Mouse (Mus musculus) heart, adult 2 months (tissue): ENCODE results near the gene 1110032A03Rik. TPM values are rescaled to one million over a fixed set of nuclear protein-coding genes. Genes with fewer than 3 reads are reported as not detected.

Experiments
- DNase-seq, 2 experiments: peaks; one replicate each; pipeline ENCODE4 v3.0.0; 2021
- H3K27ac ChIP-seq: fragments of 200-600 bp; 2 replicates; pipeline ENCODE4 v1.8.1; 2022
- H3K27me3 ChIP-seq: fragments of 200-500 bp; 2 replicates; pipeline ENCODE4 v1.6.1; 2012; ENCODE audit warnings: mild to moderate bottlenecking, low read length, inconsistent platforms, mixed read lengths; ENCODE audit not compliant: control insufficient read depth, insufficient read depth
- H3K36me3 ChIP-seq: fragments of 200-500 bp; 2 replicates; pipeline ENCODE4 v1.6.1; 2012; ENCODE audit warnings: low read length, inconsistent platforms; ENCODE audit not compliant: control insufficient read depth, insufficient read depth
- H3K4me1 ChIP-seq: fragments of 200-500 bp; 2 replicates; pipeline ENCODE4 v1.6.1; 2011; ENCODE audit warnings: low read length; ENCODE audit not compliant: control insufficient read depth, insufficient read depth
- H3K4me3 ChIP-seq: fragments of 200-600 bp; 2 replicates; pipeline ENCODE4 v1.8.1; 2022
- H3K79me2 ChIP-seq: fragments of 200-500 bp; replicated peaks from 2 replicates; pipeline ENCODE4 v1.6.1; 2012; ENCODE audit warnings: mild to moderate bottlenecking, inconsistent platforms, low read length, moderate library complexity, mixed read lengths; ENCODE audit not compliant: control insufficient read depth, insufficient read depth
- H3K9ac ChIP-seq: fragments of 200-500 bp; 2 replicates; pipeline ENCODE4 v1.6.1; 2012; ENCODE audit warnings: low read depth, mild to moderate bottlenecking, control low read depth, inconsistent platforms, low read length, mixed read lengths
- CTCF ChIP-seq: fragments of 200-600 bp; IDR thresholded peaks from 2 replicates; pipeline ENCODE4 v1.8.1; 2022; ENCODE audit warnings: antibody characterized with exemption, mild to moderate bottlenecking, moderate library complexity
- EP300 ChIP-seq: fragments of 200-500 bp; IDR thresholded peaks from 2 replicates; pipeline ENCODE4 v1.6.1; 2011; ENCODE audit warnings: low read depth, low read length, control low read depth; ENCODE audit not compliant: insufficient read depth
- POLR2A ChIP-seq: fragments of 200-500 bp; IDR thresholded peaks from 2 replicates; pipeline ENCODE4 v1.6.1; 2011; ENCODE audit warnings: mild to moderate bottlenecking, low read depth, low read length, control low read depth; ENCODE audit not compliant: insufficient read depth
- WGBS: fragments of 180-500 bp; shearing (Covaris S2); methylation state at CpG from one replicate; pipeline ENCODE4 v1.1.7; 2018; 5-methylcytosine and 5-hydroxymethylcytosine counted together
- intact Hi-C: fragments of 180-260 bp; cut with DNase I; formaldehyde crosslinking; loops from one replicate; pipeline ENCODE4 v1.15.1; 2025
- polyA plus RNA-seq: library from polyadenylated mRNA; depleted of rRNA; stranded (reverse); fragments of >200 nt; gene quantifications from 2 replicates; pipeline ENCODE4 v1.2.3, GENCODE M21; 2012
- total RNA-seq, 2 experiments: library from RNA; stranded (reverse); gene quantifications; 2 replicates each; pipeline ENCODE4 v1.2.3; 2021

1110032A03Rik gene
- total and polyA plus RNA-seq, 3 experiments: 11.8 to 34.5 (median 12.1) TPM

GRCm38 (mm10) chr9:50725921-50726590 is 49.3 kb downstream of the 1110032A03Rik start:
- no peaks in the 10 kb centered on the region for H3K79me2 ChIP-seq
- H3K27ac ChIP-seq: peak overlapping the region; percentile 41
- no peaks in the 10 kb centered on the region for H3K27me3 ChIP-seq
- no peak overlapping the region for H3K9ac ChIP-seq
- intact Hi-C loops: no loop called here
- WGBS: 38% methylated on average over 8 of the region's 8 CpGs
- no peak overlapping the region for H3K4me3 ChIP-seq
- H3K36me3 ChIP-seq: 0 out of 2 replicates have a peak, but pooled peaks cover 2% of the 10 kb centered on the region
- no peak for DNase-seq
- H3K4me1 ChIP-seq: peaks cover 6% of the 10 kb centered on the region
- TF ChIP-seq CTCF (no peak), POLR2A (no peak), EP300 (no peak)

DNA sequence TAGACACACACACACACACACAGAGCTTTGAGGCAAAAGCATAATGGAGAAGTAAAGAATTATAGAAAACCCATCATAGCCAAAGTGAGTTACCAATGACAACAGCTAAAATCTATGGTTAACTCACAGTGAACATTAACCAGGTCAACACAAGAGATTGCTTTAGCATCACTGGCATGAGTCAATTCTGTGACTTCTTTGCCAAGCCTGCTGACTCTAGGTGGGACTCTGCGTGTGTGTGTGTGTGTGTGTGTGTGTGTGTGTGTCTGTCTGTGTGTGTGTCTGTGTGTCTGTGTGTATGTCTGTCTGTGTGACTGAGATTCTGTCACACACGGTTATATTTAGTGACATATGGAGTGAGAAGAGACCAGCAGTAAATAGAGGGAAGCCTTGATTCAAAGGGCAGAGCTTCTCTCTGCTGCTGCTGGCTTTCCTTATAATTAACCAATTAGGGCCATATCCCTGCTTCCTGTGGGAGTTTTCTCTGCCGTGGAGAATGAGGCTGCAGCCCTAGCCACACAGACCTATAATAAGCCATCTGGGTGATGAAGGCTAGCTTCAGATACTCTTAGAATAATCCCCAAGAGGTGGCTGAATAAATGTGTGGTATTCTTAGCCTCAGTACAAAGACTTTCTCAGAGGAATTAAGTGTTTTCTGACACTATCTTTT is 50.5 kb downstream of the 1110032A03Rik start:
- TF ChIP-seq POLR2A: no peak
- TF ChIP-seq EP300: no peak
- TF ChIP-seq CTCF: no peak
- no peaks in the 10 kb centered on the region for H3K79me2 ChIP-seq
- no peak overlapping the region for H3K4me3 ChIP-seq
- H3K27me3 ChIP-seq: no peaks in the 10 kb centered on the region
- H3K36me3 ChIP-seq: 0 out of 2 replicates have a peak, but pooled peaks cover 2% of the 10 kb centered on the region
- no peak for DNase-seq
- no peak overlapping the region for H3K9ac ChIP-seq
- peak overlapping the region; percentile 26 for H3K27ac ChIP-seq
- H3K4me1 ChIP-seq: peaks cover 6% of the 10 kb centered on the region
- 39% methylated on average over 3 of the region's 3 CpGs for WGBS
- intact Hi-C loops: loop anchor here (5.0 kb wide), 1 partner anchor 1103 kb away; no protein-coding TSS in a partner anchor

- WGBS: 64% methylated on average over 2 of the region's 2 CpGs
- no peak for DNase-seq
- Histone ChIP-seq H3K4me1 (peaks cover 6% of the 10 kb centered on the region), H3K27ac (peak overlapping the region; percentile 72; the same call in 1 of the 2 replicates), H3K27me3 (no peaks in the 10 kb centered on the region), H3K79me2 (no peaks in the 10 kb centered on the region), H3K4me3 (no peak overlapping the region), H3K9ac (no peak overlapping the region), H3K36me3 (0 out of 2 replicates have a peak, but pooled peaks cover 2% of the 10 kb centered on the region)
- no peak for TF ChIP-seq CTCF
- no peak for TF ChIP-seq EP300
- no peak for TF ChIP-seq POLR2A
- intact Hi-C loops: loop anchor here (5.0 kb wide), 1 partner anchor 1103 kb away; no protein-coding TSS in a partner anchor
These were observed 51.2 kb downstream of the 1110032A03Rik start for GRCm38 (mm10) chr9:50724147-50724546.

DNA sequence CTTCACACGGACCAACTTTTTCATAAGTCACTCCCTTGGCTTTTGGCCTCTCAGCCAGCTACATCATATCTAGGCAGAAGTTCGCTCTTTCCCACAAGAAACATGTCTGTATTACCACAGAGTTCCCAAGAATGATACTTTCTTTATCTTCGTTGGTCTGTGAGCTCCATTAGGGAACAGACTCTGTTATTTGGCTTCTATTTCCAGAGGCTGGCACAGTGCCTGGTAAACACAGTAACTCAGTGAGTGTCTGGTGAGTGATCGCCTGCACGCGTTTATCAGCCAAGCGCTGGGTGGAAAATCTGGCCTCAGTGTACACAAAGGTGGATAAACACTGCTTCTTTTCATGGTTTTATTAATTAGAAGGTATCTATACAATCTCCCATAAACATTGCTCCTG is 51.9 kb downstream of the 1110032A03Rik start:
- Histone ChIP-seq H3K79me2 (no peaks in the 10 kb centered on the region), H3K27me3 (no peaks in the 10 kb centered on the region), H3K27ac (peak overlapping the region; percentile 72), H3K9ac (peak overlapping the region; percentile 18), H3K36me3 (0 out of 2 replicates have a peak, but pooled peaks cover 2% of the 10 kb centered on the region), H3K4me1 (peaks cover 6% of the 10 kb centered on the region), H3K4me3 (peak overlapping the region; percentile 30)
- intact Hi-C loops: loop anchor here (5.0 kb wide), 1 partner anchor 1104 kb away; no protein-coding TSS in a partner anchor
- TF ChIP-seq EP300 (no peak), POLR2A (peak; percentile 28; the same call in 1 of the 2 replicates), CTCF (no peak)
- peak; percentile 63 to 77 for DNase-seq
- 13% methylated on average over 7 of the region's 7 CpGs for WGBS

GRCm38 (mm10) chr9:50722451-50722911 is 52.8 kb downstream of the 1110032A03Rik start:
- TF ChIP-seq CTCF (no peak), EP300 (peak; percentile 53; the same call in 1 of the 2 replicates), POLR2A (no peak)
- 33% methylated on average over 8 of the region's 8 CpGs for WGBS
- Histone ChIP-seq H3K36me3 (0 out of 2 replicates have a peak, but pooled peaks cover 2% of the 10 kb centered on the region), H3K4me3 (no peak overlapping the region), H3K27me3 (no peaks in the 10 kb centered on the region), H3K4me1 (peaks cover 2% of the 10 kb centered on the region), H3K27ac (peak overlapping the region; percentile 72), H3K9ac (no peak overlapping the region), H3K79me2 (no peaks in the 10 kb centered on the region)
- no peak for DNase-seq
- intact Hi-C loops: loop anchor here (5.0 kb wide), 1 partner anchor 1105 kb away; no protein-coding TSS in a partner anchor

- intact Hi-C loops: loop anchor here (5.0 kb wide), 1 partner anchor 1106 kb away; no protein-coding TSS in a partner anchor
- 48% methylated on average over 12 of the region's 12 CpGs for WGBS
- DNase-seq: no peak
These were observed 54.3 kb downstream of the 1110032A03Rik start for GRCm38 (mm10) chr9:50721061-50721460.

More at GRCm38 (mm10) chr9:50721061-50721460, 54.3 kb downstream of the 1110032A03Rik start:
- Histone ChIP-seq H3K9ac (no peak overlapping the region), H3K4me3 (no peak overlapping the region), H3K79me2 (no peaks in the 10 kb centered on the region), H3K4me1 (peaks cover 2% of the 10 kb centered on the region), H3K27me3 (no peaks in the 10 kb centered on the region), H3K36me3 (0 out of 2 replicates have a peak, but pooled peaks cover 2% of the 10 kb centered on the region), H3K27ac (no peak overlapping the region)
- TF ChIP-seq EP300: no peak
- TF ChIP-seq POLR2A: no peak
- TF ChIP-seq CTCF: no peak
